Mouse (Mus musculus) bone marrow macrophage, adult 2 months (primary cell): ENCODE data around the gene Agk. TPM values are rescaled to one million over a fixed set of nuclear protein-coding genes. Genes with fewer than 3 reads are reported as not detected.

Source experiments
- H3K27ac ChIP-seq: 2 replicates; pipeline ENCODE4 v1.5.1; 2012; ENCODE audit warnings: low read depth, low read length; ENCODE audit not compliant: insufficient read depth
- H3K4me1 ChIP-seq: 2 replicates; pipeline ENCODE4 v1.6.1; 2012; ENCODE audit warnings: low read length; ENCODE audit not compliant: control insufficient read depth, insufficient read depth
- H3K4me3 ChIP-seq: 2 replicates; pipeline ENCODE4 v1.5.1; 2012; ENCODE audit warnings: mild to moderate bottlenecking, low read length, moderate library complexity; ENCODE audit not compliant: insufficient read depth
- CTCF ChIP-seq: IDR thresholded peaks from 2 replicates; pipeline ENCODE4 v1.5.1; 2012; ENCODE audit warnings: low read depth, mild to moderate bottlenecking, low read length, moderate library complexity
- POLR2A ChIP-seq: IDR thresholded peaks from 2 replicates; pipeline ENCODE4 v1.6.1; 2012; ENCODE audit warnings: mild to moderate bottlenecking, low read depth, low read length, borderline replicate concordance
- polyA plus RNA-seq: library from polyadenylated mRNA; stranded (reverse); fragments of >200 nt; gene quantifications from 2 replicates; pipeline ENCODE4 v1.2.4, GENCODE M21; 2012; ENCODE audit not compliant: missing spikeins, insufficient read depth, insufficient read length

Agk gene
- polyA plus RNA-seq, 1 experiment: 8.1 TPM

DNA sequence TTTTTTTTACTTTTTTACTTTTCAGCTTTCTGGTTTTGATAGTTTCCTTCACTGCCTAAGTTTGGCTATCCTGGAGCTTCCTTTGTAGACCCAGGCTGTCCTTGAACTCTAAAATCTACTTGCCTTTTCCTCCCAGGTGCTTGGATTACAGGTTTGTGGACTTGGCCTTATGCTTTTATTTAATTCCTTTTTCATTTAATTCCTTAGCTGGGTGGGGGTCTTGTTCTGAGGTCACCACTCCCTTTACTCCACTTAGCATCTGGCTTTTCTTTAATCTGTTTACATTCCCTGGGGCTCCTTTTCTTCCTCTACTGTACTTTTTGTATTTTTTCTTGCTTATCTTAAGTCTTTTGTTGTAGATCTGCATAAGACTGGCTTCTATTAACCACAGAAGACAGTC is 25.1 kb downstream of the Agk start:
- no peaks in the 10 kb centered on the region for H3K4me1 ChIP-seq
- TF ChIP-seq POLR2A (no peak), CTCF (no peak)
- H3K27ac ChIP-seq: no peak overlapping the region
- H3K4me3 ChIP-seq: no peak overlapping the region

DNA sequence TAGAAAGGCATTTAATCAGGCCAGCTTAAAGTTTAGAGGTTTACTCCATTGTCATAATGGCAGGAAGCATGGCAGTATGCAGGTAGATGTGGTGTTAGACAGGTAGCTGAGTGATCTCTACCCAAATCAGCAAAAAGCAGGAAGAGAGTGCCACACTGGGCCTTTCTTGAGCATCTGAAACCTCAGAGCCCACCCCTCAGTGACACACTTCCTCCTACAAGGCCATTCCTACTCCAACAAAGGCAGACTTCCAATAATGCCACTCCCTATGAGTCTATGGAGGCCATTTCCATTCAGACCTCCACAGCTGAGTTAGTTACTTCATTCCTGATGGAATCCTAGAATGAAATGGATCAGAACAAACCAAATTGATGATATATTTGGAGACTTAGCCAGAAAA is 25.9 kb downstream of the Agk start:
- Histone ChIP-seq H3K4me3 (no peak overlapping the region), H3K27ac (no peak overlapping the region), H3K4me1 (no peaks in the 10 kb centered on the region)
- TF ChIP-seq POLR2A: no peak
- no peak for TF ChIP-seq CTCF

DNA sequence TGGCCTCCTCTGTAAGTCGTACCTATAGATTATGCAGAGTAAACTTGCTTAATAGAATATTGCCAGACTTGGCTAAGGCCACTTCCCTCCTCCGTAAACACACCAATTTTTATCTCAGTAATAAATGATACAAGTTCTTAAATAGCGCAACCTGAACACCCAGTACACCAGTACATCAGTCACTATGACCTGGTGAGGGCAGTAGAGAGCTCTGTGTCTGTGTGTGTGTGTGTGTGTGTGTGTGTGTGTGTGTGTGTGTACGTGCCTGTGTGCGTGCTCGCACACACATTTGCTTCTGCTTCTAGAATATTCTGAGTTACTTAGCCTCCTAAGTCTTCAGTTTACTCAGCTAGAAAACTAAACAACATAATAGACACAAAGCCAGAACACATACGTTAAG is 28.4 kb downstream of the Agk start:
- Histone ChIP-seq H3K4me3 (no peak overlapping the region), H3K27ac (no peak overlapping the region), H3K4me1 (no peaks in the 10 kb centered on the region)
- TF ChIP-seq POLR2A: no peak
- no peak for TF ChIP-seq CTCF

DNA sequence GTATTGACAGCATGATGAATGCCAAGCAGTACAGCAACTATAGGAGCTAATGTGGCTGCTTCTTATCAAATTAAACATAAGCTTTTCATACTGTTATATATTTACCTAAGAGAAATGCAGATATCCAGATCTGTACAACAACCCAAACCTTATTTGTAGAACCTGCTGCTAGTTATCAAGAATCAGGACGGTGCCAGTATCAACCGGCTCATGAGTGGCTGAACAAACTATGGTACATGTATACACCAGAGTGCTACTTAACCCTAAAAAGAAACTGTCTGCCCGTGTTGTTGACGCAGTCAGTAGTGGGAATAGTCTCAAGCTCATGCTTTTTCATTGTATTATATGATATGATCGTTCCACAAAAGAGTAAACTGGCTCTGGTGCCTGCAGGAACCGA is 46.1 kb downstream of the Agk start:
- Histone ChIP-seq H3K4me1 (no peaks in the 10 kb centered on the region), H3K27ac (no peak overlapping the region), H3K4me3 (no peak overlapping the region)
- no peak for TF ChIP-seq CTCF
- no peak for TF ChIP-seq POLR2A

DNA sequence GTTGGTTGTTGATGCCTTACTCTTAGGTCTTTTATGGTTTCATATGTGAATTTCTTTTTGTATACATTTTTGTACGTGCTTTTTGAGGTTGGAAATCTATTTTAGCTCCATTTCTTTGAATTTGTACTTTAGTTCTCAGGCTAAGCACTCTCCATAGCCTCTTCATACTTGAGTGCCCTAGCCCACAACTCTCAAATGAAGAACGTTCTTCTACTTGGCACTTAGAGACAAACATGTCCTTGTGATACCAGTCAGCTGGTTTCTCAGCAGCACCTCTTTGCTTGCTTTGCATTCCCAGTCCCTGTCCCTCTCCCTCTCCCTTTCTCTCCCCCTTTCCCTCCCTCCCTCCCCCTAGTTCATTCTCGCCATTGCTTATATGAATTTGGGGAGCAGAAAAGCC is 55.2 kb downstream of the Agk start:
- Histone ChIP-seq H3K4me1 (no peaks in the 10 kb centered on the region), H3K27ac (no peak overlapping the region), H3K4me3 (no peak overlapping the region)
- TF ChIP-seq CTCF: no peak
- TF ChIP-seq POLR2A: no peak

DNA sequence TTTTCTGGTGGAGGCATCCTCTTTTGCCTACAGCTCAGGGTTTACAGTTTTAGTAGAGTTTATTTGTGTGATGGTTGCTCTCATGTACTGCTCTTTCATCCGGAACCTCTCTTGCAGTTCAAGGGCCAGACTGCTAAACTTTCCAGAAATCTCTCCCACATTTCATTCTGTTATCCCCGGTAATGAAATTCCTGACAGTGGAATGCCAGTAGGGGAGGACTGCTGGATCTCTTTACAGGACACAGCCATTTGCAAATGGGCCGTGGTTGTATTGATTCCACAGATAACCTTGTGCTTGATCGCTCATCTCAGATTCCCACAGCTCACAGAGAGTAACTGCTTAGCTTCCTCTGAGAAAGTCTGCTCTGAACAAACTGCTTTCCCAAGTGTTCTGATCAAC is 56.9 kb downstream of the Agk start:
- no peak for TF ChIP-seq CTCF
- Histone ChIP-seq H3K4me1 (no peaks in the 10 kb centered on the region), H3K27ac (no peak overlapping the region), H3K4me3 (no peak overlapping the region)

DNA sequence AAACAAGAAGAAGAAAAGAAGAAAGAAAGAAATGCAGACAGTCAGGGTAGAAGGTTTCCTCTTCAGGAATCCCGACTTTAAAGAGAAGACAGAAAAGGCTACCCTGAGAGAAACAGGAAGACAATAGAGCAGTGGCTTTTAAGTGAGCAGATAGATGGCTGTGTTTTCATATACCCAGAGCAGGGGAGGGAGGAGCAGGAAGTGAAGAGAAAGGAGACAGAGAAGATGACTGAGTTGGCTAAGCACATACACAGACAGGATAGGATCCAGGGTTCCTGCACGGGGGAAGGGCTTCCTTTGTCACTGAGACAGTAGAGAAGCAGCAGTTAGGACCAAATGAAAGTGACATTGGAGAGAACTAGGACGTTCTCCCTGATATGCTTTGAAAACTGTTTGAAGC is 60.7 kb downstream of the Agk start:
- TF ChIP-seq POLR2A: no peak
- TF ChIP-seq CTCF: no peak
- no peaks in the 10 kb centered on the region for H3K4me1 ChIP-seq
- H3K4me3 ChIP-seq: no peak overlapping the region

DNA sequence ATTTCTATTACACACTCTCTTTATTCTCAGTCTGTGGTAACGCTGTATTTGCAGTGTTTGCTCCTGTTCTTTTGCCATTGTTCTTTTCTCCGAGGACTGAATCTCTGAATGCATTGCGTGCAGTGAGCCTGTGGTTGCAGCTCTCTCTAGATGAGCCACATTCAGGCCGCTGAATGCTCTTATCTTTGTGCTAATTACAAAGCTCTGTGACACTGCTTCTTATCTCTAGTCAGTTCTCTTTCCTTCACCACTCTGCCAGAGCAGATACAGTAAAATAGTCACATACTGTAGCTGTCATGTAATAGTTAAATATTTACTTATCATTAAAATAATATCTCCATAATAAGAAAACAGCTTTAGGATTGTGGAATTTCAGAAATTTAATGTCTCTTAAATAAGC is 63.7 kb downstream of the Agk start:
- TF ChIP-seq POLR2A (no peak), CTCF (no peak)
- no peak overlapping the region for H3K4me3 ChIP-seq
- no peaks in the 10 kb centered on the region for H3K4me1 ChIP-seq
- no peak overlapping the region for H3K27ac ChIP-seq

More for the DNA sequence above, 60.7 kb downstream of the Agk start:
- H3K27ac ChIP-seq: no peak overlapping the region

DNA sequence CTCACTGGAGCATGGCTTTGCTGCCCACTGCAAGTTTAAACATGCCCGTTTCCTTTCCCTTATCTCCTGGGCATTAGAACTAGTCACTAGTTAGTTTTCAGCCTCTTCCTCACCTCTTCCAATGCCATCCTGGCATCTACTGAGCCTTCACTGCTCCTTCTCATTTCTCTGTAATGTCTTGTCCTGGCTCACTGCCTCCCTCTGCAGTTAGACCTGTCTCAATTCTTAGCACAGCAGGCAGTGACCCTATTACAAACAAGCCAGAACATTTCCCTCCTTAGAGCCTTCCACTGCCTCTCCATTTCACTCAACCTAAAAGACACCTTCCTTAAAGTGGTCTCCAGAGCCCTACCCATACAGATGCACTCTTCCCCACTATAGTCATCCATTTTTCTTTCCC is 66.0 kb downstream of the Agk start:
- Histone ChIP-seq H3K4me3 (no peak overlapping the region), H3K27ac (no peak overlapping the region), H3K4me1 (no peaks in the 10 kb centered on the region)
- no peak for TF ChIP-seq POLR2A
- no peak for TF ChIP-seq CTCF

DNA sequence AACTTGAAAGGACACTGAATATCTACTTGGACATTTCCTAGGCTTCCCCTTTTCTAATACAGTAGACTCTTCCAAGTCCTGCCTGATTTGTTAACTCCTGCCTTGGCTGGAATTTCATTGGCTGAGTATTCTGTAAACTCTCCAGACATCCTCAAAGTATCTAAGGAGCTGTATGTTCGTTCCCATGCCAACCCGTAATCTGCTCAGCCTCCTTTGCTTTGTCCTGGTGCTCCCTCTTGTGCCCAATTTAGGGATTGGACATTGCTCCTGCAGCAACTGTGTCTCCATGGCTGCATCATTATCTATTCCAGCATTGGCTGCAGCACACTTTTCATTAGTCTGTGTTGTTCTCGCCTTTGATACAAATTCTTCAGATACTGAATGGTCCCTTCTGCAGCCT is 68.2 kb downstream of the Agk start:
- Histone ChIP-seq H3K4me1 (no peaks in the 10 kb centered on the region), H3K27ac (no peak overlapping the region), H3K4me3 (no peak overlapping the region)
- TF ChIP-seq CTCF (no peak), POLR2A (no peak)

DNA sequence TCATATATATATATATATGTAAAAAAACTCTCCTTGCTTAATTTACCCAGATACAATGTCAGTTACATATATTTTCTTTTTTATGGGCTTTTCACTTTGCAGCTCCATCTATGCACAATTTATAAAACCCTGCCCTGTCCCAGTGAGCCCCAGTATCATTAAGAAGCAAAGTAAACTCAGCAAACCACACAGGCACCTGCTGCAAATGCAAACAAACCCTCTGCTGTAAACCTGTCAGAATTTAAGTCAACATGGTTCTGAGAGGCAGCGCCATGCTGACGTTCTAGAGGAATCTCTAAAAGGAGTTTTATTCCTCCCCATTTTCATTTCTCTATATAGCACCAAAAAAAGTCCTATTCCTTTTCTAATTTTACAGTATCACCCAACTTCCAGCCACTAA is 77.1 kb downstream of the Agk start:
- TF ChIP-seq POLR2A (no peak), CTCF (no peak)
- Histone ChIP-seq H3K27ac (no peak overlapping the region), H3K4me3 (no peak overlapping the region), H3K4me1 (no peaks in the 10 kb centered on the region)
